Mouse (Mus musculus) megakaryocyte, embryonic 14.5 days (primary cell): ENCODE measurements around the gene Pik3ip1.

Experiments
- FLI1 ChIP-seq: IDR thresholded peaks from 2 replicates; pipeline ENCODE4 v1.6.1; 2012; ENCODE audit warnings: low read length, inconsistent platforms, mixed read lengths
- GATA1 ChIP-seq: IDR thresholded peaks from 3 replicates; pipeline ENCODE4 v1.6.1; 2012; ENCODE audit warnings: mixed read lengths, low read length, inconsistent platforms, borderline replicate concordance

- no peak for TF ChIP-seq GATA1
- no peak for TF ChIP-seq FLI1
These were observed 40.8 kb upstream of the Pik3ip1 start for GRCm38 (mm10) chr11:3289302-3289802.
